Mouse (Mus musculus): Measurements from ENCODE around the gene Mrap.

GRCm38 (mm10) chr16:90738092-90738956 is at the start of gene Mrap:
- TF ChIP-seq CTCF (conservative IDR thresholded peaks at IDR 0.05; ENCODE audit: insufficient read depth, insufficient read length, low read depth, low read length) (no peak; the same call in 1 of the 2 replicates), POLR2A (IDR thresholded peaks at IDR 0.05; ENCODE audit: low read depth, low read length) (no peak)

Measured in kidney, adult 2 months (tissue).